Mouse (Mus musculus): Measurements from ENCODE around the gene Rbm34. TPM values are rescaled to one million over a fixed set of nuclear protein-coding genes. Genes with fewer than 3 reads are reported as not detected.

Gene Rbm34
- polyA plus RNA-seq, 1 experiment from 2014 or later = 28.7 TPM

DNA sequence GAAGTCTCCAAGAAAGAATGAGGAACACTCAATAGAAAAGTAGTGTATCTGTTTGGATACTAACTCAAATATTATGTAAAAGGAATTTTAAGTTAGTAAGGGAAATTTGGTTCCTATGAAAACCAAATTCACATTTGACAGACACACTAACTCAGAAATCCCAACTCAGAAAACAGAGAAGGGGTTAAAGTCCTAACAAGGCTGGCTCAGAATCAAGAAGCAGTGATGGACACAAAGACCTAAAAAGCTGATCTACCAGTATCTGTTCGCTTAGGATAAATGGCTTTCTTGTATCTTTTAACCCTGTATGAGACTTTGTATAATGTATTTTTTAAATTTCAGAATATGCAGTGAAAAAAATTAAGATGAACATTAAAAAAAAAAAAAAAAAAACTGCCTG lies 1.3 kb downstream of the Rbm34 start:
- Histone ChIP-seq H3K27ac (ENCODE audit: low read depth, low read length) (no peak overlapping the region), H3K4me1 (ENCODE audit: control insufficient read depth, insufficient read depth, low read length) (peaks cover 6% of the 10 kb centered on the region; the same call in 1 of the 2 replicates), H3K4me3 (ENCODE audit: low read length) (no peak overlapping the region; the same call in 1 of the 2 replicates), H3K4me2 (replicated peaks; ENCODE audit: low read depth, low read length) (no peak overlapping the region), H3K27me3 (ENCODE audit: control insufficient read depth, insufficient read depth, low read length) (no peaks in the 10 kb centered on the region), H3K36me3 (ENCODE audit: control insufficient read depth, insufficient read depth, low read length) (peaks cover 34% of the 10 kb centered on the region), H3K9me3 (ENCODE audit: control insufficient read depth, low read length) (no peaks in the 10 kb centered on the region), H3K9ac (ENCODE audit: low read depth, low read length) (no peak overlapping the region)
- no peak for ATAC-seq (ENCODE audit: low FRiP score, low TSS enrichment)
- WGBS = 92% methylated on average over 1 of the region's 1 CpGs

DNA sequence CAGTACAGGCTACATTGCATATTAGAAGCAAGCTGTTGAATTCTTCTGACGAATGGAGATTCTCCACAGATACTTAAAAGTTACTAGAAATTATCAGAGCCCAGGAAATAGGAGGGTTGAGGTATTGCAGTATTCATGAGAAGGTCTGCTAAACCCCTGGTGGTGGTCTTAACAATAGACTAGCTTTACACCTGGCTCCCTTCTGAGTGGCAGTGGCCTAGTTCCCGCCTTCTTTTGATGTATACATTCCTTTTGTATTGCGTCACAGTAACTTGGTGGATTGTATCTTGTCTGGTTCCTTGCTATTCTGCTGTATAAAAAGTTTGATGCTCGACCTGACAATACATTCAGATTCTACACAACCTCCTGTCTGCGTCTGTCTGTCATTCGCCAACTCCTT lies 2.8 kb downstream of the Rbm34 start:
- H3K36me3 ChIP-seq (ENCODE audit: control insufficient read depth, insufficient read depth, low read length) = peaks cover 44% of the 10 kb centered on the region
- WGBS = 97% methylated on average over 6 of the region's 6 CpGs
- no peaks in the 10 kb centered on the region for H3K27me3 ChIP-seq (ENCODE audit: control insufficient read depth, insufficient read depth, low read length)
- no peak overlapping the region for H3K9ac ChIP-seq (ENCODE audit: low read depth, low read length)
- peaks cover 6% of the 10 kb centered on the region; the same call in 1 of the 2 replicates for H3K4me1 ChIP-seq (ENCODE audit: control insufficient read depth, insufficient read depth, low read length)
- H3K27ac ChIP-seq (ENCODE audit: low read depth, low read length) = no peak overlapping the region
- no peaks in the 10 kb centered on the region for H3K9me3 ChIP-seq (ENCODE audit: control insufficient read depth, low read length)
- no peak for ATAC-seq (ENCODE audit: low FRiP score, low TSS enrichment)
- no peak overlapping the region for H3K4me2 ChIP-seq (replicated peaks; ENCODE audit: low read depth, low read length)
- no peak overlapping the region for H3K4me3 ChIP-seq (ENCODE audit: low read length)

DNA sequence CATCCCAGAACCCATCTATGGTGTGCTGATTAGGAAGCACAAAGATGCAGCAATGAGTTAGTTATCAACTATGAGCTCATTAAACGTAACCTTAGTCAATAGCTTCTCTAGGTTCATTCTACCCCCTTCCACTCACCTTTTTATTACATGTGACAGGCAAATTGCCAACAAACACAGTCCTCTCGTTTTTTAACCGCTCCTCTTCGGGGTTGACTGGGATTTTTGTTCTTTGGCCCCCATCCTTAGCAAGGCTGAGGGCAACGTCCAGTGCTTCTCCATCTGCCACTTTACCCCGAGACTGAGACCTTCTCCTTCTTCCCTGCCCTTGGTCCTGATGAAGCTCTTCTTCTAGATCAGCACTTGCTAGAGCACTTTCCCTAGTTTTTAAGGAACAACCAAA lies 5.6 kb downstream of the Rbm34 start:
- Histone ChIP-seq H3K4me2 (replicated peaks; ENCODE audit: low read depth, low read length) (no peak overlapping the region), H3K27ac (ENCODE audit: low read depth, low read length) (no peak overlapping the region), H3K9me3 (ENCODE audit: control insufficient read depth, low read length) (no peaks in the 10 kb centered on the region), H3K9ac (ENCODE audit: low read depth, low read length) (no peak overlapping the region), H3K4me3 (ENCODE audit: low read length) (no peak overlapping the region), H3K36me3 (ENCODE audit: control insufficient read depth, insufficient read depth, low read length) (peaks cover 64% of the 10 kb centered on the region), H3K4me1 (ENCODE audit: control insufficient read depth, insufficient read depth, low read length) (peaks cover 5% of the 10 kb centered on the region; the same call in 1 of the 2 replicates), H3K27me3 (ENCODE audit: control insufficient read depth, insufficient read depth, low read length) (no peaks in the 10 kb centered on the region)
- 60% methylated on average over 6 of the region's 6 CpGs for WGBS
- no peak for ATAC-seq (ENCODE audit: low FRiP score, low TSS enrichment)

DNA sequence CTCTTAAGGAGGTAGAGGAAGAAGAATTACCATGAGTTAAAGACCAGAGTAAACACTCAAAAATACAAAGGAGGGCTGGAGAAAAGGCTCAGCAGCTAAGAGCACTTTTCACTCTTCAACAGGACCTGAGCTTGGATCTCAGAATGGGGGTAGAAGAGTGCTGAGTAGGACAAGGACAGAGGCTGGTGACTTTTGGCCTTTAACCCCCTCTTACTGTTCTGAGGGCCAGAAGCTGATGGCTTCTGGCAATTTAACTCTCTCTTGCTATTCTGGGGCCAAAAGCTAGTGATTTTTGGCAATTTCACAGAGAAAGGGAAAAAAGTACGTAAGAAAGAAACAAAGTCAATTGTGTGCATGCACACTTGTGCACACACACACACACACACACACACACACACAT lies 8.0 kb downstream of the Rbm34 start:
- Histone ChIP-seq H3K27ac (ENCODE audit: low read depth, low read length) (no peak overlapping the region), H3K4me2 (replicated peaks; ENCODE audit: low read depth, low read length) (no peak overlapping the region), H3K36me3 (ENCODE audit: control insufficient read depth, insufficient read depth, low read length) (peaks cover 70% of the 10 kb centered on the region), H3K4me3 (ENCODE audit: low read length) (no peak overlapping the region), H3K27me3 (ENCODE audit: control insufficient read depth, insufficient read depth, low read length) (no peaks in the 10 kb centered on the region), H3K9me3 (ENCODE audit: control insufficient read depth, low read length) (no peaks in the 10 kb centered on the region), H3K9ac (ENCODE audit: low read depth, low read length) (no peak overlapping the region), H3K4me1 (ENCODE audit: control insufficient read depth, insufficient read depth, low read length) (no peaks in the 10 kb centered on the region)
- ATAC-seq (ENCODE audit: low FRiP score, low TSS enrichment) = no peak
- 94% methylated on average over 1 of the region's 1 CpGs for WGBS

DNA sequence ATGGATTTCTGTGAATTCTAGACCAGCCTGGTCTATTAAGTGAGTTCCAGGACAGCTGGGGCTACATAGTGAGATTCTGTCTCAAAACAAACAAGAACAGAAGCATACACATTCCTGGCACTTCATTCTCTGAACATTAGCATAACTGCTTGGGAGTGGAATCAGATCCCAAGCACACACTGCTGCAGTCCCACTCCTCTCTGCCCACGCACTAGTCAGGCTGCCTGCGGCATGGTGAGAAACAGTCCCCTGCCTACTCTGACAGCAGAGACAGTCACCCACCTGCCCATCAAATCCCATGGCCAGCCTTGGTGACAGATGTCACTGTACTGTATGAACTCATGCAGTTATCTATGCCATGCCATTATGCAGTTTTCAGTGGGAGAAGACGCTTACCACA lies 9.4 kb downstream of the Rbm34 start:
- H3K4me3 ChIP-seq (ENCODE audit: low read length) = no peak overlapping the region
- H3K4me2 ChIP-seq (replicated peaks; ENCODE audit: low read depth, low read length) = no peak overlapping the region
- H3K27ac ChIP-seq (ENCODE audit: low read depth, low read length) = no peak overlapping the region
- H3K9ac ChIP-seq (ENCODE audit: low read depth, low read length) = no peak overlapping the region
- no peaks in the 10 kb centered on the region for H3K9me3 ChIP-seq (ENCODE audit: control insufficient read depth, low read length)
- no peaks in the 10 kb centered on the region for H3K27me3 ChIP-seq (ENCODE audit: control insufficient read depth, insufficient read depth, low read length)
- H3K4me1 ChIP-seq (ENCODE audit: control insufficient read depth, insufficient read depth, low read length) = no peaks in the 10 kb centered on the region
- H3K36me3 ChIP-seq (ENCODE audit: control insufficient read depth, insufficient read depth, low read length) = peaks cover 79% of the 10 kb centered on the region
- 93% methylated on average over 3 of the region's 3 CpGs for WGBS
- ATAC-seq (ENCODE audit: low FRiP score, low TSS enrichment) = no peak

DNA sequence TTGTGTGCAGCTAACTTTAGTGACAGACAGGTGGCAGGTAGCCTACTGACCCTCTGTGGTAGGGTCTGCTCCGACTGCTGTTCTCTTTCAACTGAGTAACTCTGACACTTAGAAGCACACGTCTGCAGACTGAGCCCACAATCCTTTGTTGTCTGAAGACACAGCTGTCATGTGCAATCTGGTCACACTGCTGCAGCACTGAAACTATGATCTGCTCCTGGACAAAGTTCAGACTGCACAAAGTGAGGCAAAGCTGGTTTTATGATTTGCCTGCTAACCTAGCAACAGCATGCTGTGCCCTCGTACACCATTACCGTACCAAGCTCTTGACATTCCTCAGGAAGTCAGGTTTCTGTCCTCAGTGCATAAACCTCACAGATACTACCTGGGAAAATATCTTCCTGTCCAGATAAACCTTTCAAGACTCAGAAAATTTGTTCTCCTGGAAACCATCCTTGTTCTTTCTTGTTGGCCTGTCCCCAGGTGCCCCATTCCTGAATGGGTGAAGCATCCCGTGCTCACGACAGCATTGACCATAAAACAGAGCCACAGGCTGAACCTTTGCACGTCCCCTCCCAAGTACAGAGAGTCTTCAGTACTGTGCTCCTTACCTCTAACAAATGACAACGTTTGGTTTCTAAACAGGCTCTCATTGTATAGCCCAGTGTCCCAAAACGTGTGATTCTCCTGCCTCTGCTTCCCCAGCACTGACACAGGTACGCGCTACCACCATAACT lies 18.8 kb downstream of the Rbm34 start:
- H3K4me1 ChIP-seq (ENCODE audit: control insufficient read depth, insufficient read depth, low read length) = no peaks in the 10 kb centered on the region
- no peak overlapping the region for H3K9ac ChIP-seq (ENCODE audit: low read depth, low read length)
- ATAC-seq (ENCODE audit: low FRiP score, low TSS enrichment) = no peak
- peaks cover 89% of the 10 kb centered on the region for H3K36me3 ChIP-seq (ENCODE audit: control insufficient read depth, insufficient read depth, low read length)
- H3K9me3 ChIP-seq (ENCODE audit: control insufficient read depth, low read length) = no peaks in the 10 kb centered on the region
- WGBS = 92% methylated on average over 11 of the region's 11 CpGs
- no peak overlapping the region for H3K4me3 ChIP-seq (ENCODE audit: low read length)
- H3K27ac ChIP-seq (ENCODE audit: low read depth, low read length) = no peak overlapping the region
- H3K27me3 ChIP-seq (ENCODE audit: control insufficient read depth, insufficient read depth, low read length) = no peaks in the 10 kb centered on the region
- H3K4me2 ChIP-seq (replicated peaks; ENCODE audit: low read depth, low read length) = no peak overlapping the region

DNA sequence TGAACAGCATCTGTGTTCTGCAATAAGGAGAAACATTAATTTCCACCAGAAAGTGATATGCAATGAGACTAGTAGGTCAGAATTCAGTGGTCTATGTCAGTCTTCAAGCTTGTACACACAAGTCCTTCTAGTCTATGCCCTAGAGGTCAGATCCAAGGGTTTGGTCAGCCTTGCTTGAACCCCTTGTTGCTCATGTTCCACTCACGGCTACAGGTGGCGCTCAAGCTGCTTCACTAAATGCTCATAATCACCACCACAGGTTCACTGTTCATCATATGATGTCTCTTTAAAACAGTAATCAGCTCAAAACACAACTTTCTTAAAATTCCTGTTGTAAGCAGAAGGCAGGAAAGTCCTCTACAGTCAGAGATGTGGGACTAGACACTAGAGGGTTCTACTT lies 21.3 kb downstream of the Rbm34 start:
- 73% methylated on average over 2 of the region's 2 CpGs for WGBS
- Histone ChIP-seq H3K4me3 (ENCODE audit: low read length) (no peak overlapping the region), H3K4me2 (replicated peaks; ENCODE audit: low read depth, low read length) (no peak overlapping the region), H3K36me3 (ENCODE audit: control insufficient read depth, insufficient read depth, low read length) (peaks cover 65% of the 10 kb centered on the region), H3K4me1 (ENCODE audit: control insufficient read depth, insufficient read depth, low read length) (no peaks in the 10 kb centered on the region), H3K9ac (ENCODE audit: low read depth, low read length) (no peak overlapping the region), H3K9me3 (ENCODE audit: control insufficient read depth, low read length) (no peaks in the 10 kb centered on the region), H3K27ac (ENCODE audit: low read depth, low read length) (no peak overlapping the region), H3K27me3 (ENCODE audit: control insufficient read depth, insufficient read depth, low read length) (no peaks in the 10 kb centered on the region)
- no peak for ATAC-seq (ENCODE audit: low FRiP score, low TSS enrichment)

DNA sequence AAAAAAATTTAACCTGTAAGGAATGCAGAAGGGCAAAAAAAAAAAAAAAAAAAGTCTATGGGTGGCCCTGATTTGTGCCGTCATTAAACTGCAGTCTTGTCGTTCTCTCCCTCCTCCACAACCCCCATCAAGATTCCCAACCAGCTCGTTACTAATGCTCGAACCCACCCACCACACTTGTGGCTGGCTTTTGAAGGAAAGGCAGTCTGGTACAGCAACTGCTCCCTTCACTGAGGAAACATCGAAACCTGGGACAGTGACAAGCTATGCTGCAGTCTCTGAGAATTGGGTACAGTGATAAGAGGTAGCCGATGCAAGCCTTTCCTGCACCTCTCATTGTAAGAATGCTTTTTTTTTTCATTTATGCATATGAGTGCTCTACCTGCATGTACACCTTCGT lies 24.4 kb downstream of the Rbm34 start:
- no peak overlapping the region for H3K4me3 ChIP-seq (ENCODE audit: low read length)
- H3K36me3 ChIP-seq (ENCODE audit: control insufficient read depth, insufficient read depth, low read length) = peaks cover 41% of the 10 kb centered on the region
- H3K27me3 ChIP-seq (ENCODE audit: control insufficient read depth, insufficient read depth, low read length) = no peaks in the 10 kb centered on the region
- no peak overlapping the region for H3K27ac ChIP-seq (ENCODE audit: low read depth, low read length)
- peak overlapping the region; percentile 42; the same call in 1 of the 2 replicates for H3K9ac ChIP-seq (ENCODE audit: low read depth, low read length)
- ATAC-seq (ENCODE audit: low FRiP score, low TSS enrichment) = no peak
- no peak overlapping the region for H3K4me2 ChIP-seq (replicated peaks; ENCODE audit: low read depth, low read length)
- 68% methylated on average over 7 of the region's 7 CpGs for WGBS
- H3K4me1 ChIP-seq (ENCODE audit: control insufficient read depth, insufficient read depth, low read length) = peaks cover 15% of the 10 kb centered on the region
- no peaks in the 10 kb centered on the region for H3K9me3 ChIP-seq (ENCODE audit: control insufficient read depth, low read length)

DNA sequence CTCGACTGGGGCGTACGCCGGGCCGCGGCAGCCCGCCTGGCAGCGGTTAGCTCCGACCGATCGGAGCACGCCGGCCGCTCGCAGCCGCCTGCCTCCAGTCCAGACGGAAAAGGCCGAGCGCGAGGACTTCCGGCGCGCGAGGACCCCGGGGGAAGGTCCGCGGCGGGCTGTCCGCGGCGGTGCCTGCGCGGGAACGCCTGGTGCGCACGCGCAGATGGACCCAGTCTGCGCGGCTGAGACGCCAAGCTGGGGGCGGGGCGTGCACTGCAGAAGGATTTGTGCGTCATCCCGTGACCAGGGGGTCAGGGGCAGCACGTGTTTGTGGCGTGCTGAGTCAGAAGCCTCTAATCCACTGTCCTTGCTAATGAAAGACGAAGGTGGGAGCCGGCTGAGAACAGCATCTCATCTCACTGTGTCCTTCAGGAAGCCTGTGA lies 25.1 kb downstream of the Rbm34 start, which contains the start of gene Tomm20:
Gene Tomm20, minus strand, starts transcription at position 115 of the 434 bp plus-strand sequence.
- peaks cover 15% of the 10 kb centered on the region for H3K4me1 ChIP-seq (ENCODE audit: control insufficient read depth, insufficient read depth, low read length)
- H3K36me3 ChIP-seq (ENCODE audit: control insufficient read depth, insufficient read depth, low read length) = peaks cover 34% of the 10 kb centered on the region

More for the DNA sequence above, 25.1 kb downstream of the Rbm34 start, which contains the start of gene Tomm20:
- WGBS = under 1% methylated on average over 48 of the region's 48 CpGs
- ATAC-seq (ENCODE audit: low FRiP score, low TSS enrichment) = peak; percentile 94
- H3K27me3 ChIP-seq (ENCODE audit: control insufficient read depth, insufficient read depth, low read length) = no peaks in the 10 kb centered on the region
- no peaks in the 10 kb centered on the region for H3K9me3 ChIP-seq (ENCODE audit: control insufficient read depth, low read length)
- peak within 1 kb of the TSS; percentile 89 for H3K27ac ChIP-seq (ENCODE audit: low read depth, low read length)
- peak within 1 kb of the TSS; percentile 84 for H3K9ac ChIP-seq (ENCODE audit: low read depth, low read length)
- peak within 1 kb of the TSS; percentile 73 for H3K4me3 ChIP-seq (ENCODE audit: low read length)
- peak within 1 kb of the TSS; percentile 91 for H3K4me2 ChIP-seq (replicated peaks; ENCODE audit: low read depth, low read length)

All from kidney, embryonic 14.5 days (tissue).